Mouse (Mus musculus) brown adipose tissue, adult 24 weeks (tissue): ENCODE data around the gene Gm28845. TPM values are rescaled to one million over a fixed set of nuclear protein-coding genes. Genes with fewer than 3 reads are reported as not detected.

Experiments
- H3K27ac ChIP-seq: fragments of 200-500 bp; replicated peaks from 2 replicates; pipeline ENCODE4 v1.5.1; 2012; ENCODE audit warnings: low read depth, mild to moderate bottlenecking, low read length
- H3K4me1 ChIP-seq: fragments of 200-500 bp; 2 replicates; pipeline ENCODE4 v1.6.1; 2012; ENCODE audit warnings: low read length, mixed read lengths; ENCODE audit not compliant: control insufficient read depth, insufficient read depth, insufficient read length
- H3K4me3 ChIP-seq: fragments of 200-500 bp; 2 replicates; pipeline ENCODE4 v1.5.1; 2012; ENCODE audit warnings: low read depth, mild to moderate bottlenecking, low read length, moderate library complexity; ENCODE audit not compliant: insufficient read depth
- polyA plus RNA-seq: library from polyadenylated mRNA; stranded (reverse); fragments of >200 nt; gene quantifications from 2 replicates; pipeline ENCODE4 v1.2.4, GENCODE M21; 2012; ENCODE audit not compliant: missing spikeins, insufficient read depth, insufficient read length

Gene Gm28845
- polyA plus RNA-seq, 1 experiment: not detected

DNA sequence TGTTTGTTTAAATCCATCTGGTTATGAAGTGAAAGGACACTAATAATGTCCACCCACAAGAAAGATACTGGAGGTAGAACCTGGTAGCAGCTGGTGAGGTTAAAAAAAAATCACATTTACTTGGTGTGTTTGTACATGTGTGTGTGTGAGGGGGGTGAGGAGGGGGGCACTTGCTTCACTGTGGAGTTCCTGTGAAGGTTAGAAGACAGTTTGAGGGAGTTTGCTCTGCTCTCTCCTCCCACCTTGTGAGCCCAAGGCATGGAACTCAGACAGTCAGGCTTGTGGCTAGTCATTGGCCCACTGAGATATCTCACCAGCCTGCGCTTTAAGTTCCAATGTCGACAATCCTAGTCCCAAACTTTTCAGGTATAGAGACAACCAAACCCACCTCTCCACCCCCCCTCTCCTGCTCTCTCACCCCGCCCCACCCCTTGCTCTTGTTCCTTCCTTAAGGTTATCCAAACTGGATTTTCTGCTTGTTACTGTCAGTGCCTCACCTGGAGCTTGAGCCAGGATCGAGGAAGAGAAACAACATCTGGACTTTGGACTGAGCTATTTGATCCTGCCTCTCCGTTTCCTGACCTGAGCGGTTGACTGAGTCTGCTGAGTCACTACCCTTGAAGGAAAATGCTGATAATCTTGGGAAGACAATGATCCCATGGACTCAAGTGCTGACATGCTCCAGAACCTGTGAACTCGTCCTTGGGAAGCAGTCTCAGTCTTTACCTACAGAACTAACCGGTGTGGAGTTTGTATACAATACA is 1.0 kb downstream of the Gm28845 start:
- no peak overlapping the region for H3K4me3 ChIP-seq
- H3K27ac ChIP-seq: no peak overlapping the region
- H3K4me1 ChIP-seq: no peaks in the 10 kb centered on the region

GRCm38 (mm10) chr1:65113536-65114172 is 5.7 kb downstream of the Gm28845 start:
- Histone ChIP-seq H3K4me1 (no peaks in the 10 kb centered on the region), H3K4me3 (no peak overlapping the region), H3K27ac (peak overlapping the region; percentile 6)

DNA sequence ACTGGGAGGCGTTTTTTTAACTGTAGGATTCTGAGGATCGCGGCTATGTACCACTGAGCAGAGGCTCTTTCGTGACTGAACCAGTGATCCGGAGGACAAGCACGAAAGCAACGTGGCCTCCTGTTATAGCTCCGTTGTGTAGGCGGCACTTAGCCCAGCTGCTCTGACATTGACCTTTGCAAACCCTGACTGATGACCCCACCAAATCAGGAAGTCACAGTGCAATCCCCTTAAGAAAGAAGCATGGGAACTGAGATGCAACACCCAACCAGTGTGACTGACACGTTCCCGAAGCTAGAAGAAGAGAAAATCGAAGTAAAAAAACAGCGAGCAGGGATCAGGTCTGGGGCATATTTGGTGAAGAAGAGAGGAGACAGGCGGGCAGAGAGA is 6.6 kb downstream of the Gm28845 start:
- peak overlapping the region; percentile 8 for H3K4me3 ChIP-seq
- H3K27ac ChIP-seq: peak overlapping the region; percentile 51
- no peaks in the 10 kb centered on the region for H3K4me1 ChIP-seq

DNA sequence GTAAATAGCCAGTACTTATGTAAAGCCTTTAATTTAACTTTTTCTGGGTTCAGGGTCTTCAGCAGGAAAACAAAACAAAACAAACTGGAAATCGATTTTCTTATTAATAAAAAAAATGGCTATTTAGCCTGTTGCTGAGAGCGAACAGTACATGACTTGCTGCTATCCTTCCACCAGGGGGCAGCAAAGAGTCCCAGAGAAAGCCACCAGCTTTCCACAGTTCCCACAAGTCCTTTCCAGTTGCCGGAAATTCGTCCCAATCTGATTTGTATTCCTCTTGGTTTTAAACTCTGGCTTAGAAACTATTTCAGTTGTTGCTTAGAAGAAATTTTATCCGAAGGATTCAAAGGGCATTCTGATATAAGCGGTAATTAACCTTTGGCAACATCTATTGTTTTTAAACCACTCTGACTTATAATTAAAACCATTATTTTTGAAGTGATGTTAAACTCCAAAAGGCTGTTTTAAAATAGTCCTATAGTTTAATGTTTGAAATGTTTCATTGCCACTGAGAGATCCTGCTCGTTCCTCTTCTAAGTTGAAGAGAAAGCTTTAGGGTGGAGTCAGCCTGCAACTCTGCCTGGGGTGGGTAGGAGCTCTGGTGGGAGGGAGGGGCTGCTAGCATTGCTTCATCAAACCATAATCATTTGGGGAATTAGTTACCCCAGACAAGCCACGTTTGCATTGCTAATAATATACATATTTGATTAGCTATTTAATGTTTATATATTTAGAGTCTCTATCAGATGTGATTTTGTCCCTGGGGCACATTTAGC is 7.1 kb downstream of the Gm28845 start:
- Histone ChIP-seq H3K27ac (peak overlapping the region; percentile 51), H3K4me3 (peak overlapping the region; percentile 8), H3K4me1 (no peaks in the 10 kb centered on the region)

GRCm38 (mm10) chr1:65109756-65110435 is 9.5 kb downstream of the Gm28845 start:
- H3K4me1 ChIP-seq: no peaks in the 10 kb centered on the region
- no peak overlapping the region for H3K27ac ChIP-seq

GRCm38 (mm10) chr1:65109196-65109595 is 10.2 kb downstream of the Gm28845 start:
- no peaks in the 10 kb centered on the region for H3K4me1 ChIP-seq
- no peak overlapping the region for H3K27ac ChIP-seq
- no peak overlapping the region for H3K4me3 ChIP-seq

More at GRCm38 (mm10) chr1:65109756-65110435, 9.5 kb downstream of the Gm28845 start:
- H3K4me3 ChIP-seq: no peak overlapping the region

DNA sequence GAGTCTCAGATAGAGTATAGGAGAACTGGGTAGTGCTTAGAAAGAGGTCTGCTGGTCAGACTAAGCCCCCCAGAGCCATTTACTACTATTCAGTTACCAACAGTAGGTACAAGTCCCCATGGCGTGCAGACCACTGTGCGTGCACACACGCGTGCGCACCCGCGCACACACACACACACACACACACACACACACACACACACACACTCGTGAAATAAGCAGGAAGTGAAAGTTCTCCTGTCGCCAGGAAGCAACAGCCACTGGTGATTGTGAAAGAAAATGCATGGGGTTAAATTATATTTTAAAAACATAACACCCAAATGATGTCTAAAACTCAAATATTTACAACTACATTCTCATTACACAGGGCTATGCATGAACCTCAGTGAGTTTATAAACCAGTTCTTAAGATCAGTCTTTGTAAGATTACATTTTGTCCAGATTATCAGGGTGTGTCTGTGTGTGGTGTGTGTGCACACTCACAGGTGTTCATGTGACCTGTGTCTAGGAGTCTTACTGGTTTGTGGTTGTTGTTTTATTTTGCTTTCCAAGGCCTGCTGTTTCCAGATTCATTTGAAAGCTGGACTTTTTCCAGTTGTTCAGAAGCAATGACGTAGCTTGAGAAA is 11.6 kb downstream of the Gm28845 start:
- no peaks in the 10 kb centered on the region for H3K4me1 ChIP-seq
- no peak overlapping the region for H3K4me3 ChIP-seq
- no peak overlapping the region for H3K27ac ChIP-seq

DNA sequence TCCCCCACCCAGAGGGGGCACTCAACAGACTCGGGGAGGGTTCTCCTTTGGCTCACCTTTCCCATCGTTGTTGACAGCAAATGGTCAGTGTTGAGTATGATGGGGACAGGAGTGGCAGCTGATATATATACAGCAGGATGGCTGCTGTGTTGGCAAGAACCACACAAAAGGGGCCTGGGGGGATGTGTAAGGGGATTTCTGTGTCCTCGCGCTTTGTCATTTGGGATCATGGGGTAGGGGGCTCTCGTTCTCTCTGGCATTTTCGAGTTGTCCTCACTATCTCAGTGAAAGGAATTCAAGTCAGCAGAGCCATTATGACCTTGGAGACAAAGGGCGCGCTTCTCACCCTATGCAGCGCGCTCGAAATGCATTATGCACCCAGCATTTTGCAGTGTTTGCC is 16.1 kb downstream of the Gm28845 start, which contains the start of gene Cryga:
Cryga (minus strand) TSS at position 101 of the 400 bp plus-strand sequence.
- H3K27ac ChIP-seq: no peak within 1 kb of the TSS
- H3K4me3 ChIP-seq: no peak within 1 kb of the TSS
- no peaks in the 10 kb centered on the region for H3K4me1 ChIP-seq

- no peaks in the 10 kb centered on the region for H3K4me1 ChIP-seq
- no peak overlapping the region for H3K4me3 ChIP-seq
- no peak overlapping the region for H3K27ac ChIP-seq
These were observed 22.4 kb downstream of the Gm28845 start for GRCm38 (mm10) chr1:65096953-65097352.

GRCm38 (mm10) chr1:65091566-65091965 is 27.8 kb downstream of the Gm28845 start:
- H3K27ac ChIP-seq: no peak overlapping the region
- no peak overlapping the region for H3K4me3 ChIP-seq
- no peaks in the 10 kb centered on the region for H3K4me1 ChIP-seq

GRCm38 (mm10) chr1:65090370-65090769 is 29.0 kb downstream of the Gm28845 start:
- Histone ChIP-seq H3K4me3 (no peak overlapping the region), H3K27ac (no peak overlapping the region), H3K4me1 (no peaks in the 10 kb centered on the region)

GRCm38 (mm10) chr1:65088567-65089356 is 30.6 kb downstream of the Gm28845 start:
- Histone ChIP-seq H3K4me3 (no peak overlapping the region), H3K27ac (no peak overlapping the region), H3K4me1 (no peaks in the 10 kb centered on the region)

DNA sequence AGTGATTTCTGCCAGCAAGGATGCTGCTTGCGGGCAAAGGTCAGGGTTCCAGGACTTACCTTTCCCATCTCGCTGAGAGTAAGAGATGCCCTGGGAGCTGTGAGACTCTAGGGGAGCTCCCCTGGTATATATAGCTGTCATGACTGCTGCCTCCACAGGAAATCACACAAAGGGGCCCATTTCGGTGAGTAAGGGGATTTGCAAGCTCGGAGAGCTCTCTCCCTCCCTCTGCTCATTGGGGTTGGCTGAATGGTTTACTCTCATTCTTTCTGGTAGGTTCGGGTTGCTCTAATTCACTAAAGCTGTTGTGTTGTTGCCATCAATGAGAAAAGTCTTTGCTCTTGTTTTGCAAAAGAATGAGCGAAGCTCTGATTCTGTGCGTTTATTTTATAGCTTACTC is 37.2 kb downstream of the Gm28845 start, which contains the start of gene Crygb:
Crygb (minus strand) TSS at position 101 of the 400 bp plus-strand sequence.
- Histone ChIP-seq H3K4me3 (no peak within 1 kb of the TSS), H3K4me1 (no peaks in the 10 kb centered on the region)

DNA sequence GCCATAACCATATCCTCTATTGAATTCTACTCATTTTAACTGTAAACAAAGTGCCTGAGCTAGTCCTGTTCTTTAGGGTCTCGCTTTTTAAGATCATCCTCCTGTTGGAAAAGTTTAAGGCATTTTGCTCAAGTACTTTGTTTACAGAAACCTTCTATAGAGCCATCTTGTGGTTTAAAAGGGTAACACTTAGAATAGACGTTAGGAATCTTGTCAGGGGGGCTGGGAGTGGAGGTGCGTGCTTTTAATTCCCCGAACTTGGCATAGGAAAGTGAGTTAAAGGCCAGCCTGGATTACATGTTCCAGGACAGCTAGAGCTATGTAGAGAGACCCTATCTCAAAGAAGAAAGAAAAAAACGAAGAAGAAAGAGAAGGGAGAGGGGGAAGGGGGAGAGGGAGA is 43.8 kb downstream of the Gm28845 start:
- no peaks in the 10 kb centered on the region for H3K4me1 ChIP-seq
- no peak overlapping the region for H3K27ac ChIP-seq
- H3K4me3 ChIP-seq: no peak overlapping the region

More for the DNA sequence above, 37.2 kb downstream of the Gm28845 start, which contains the start of gene Crygb:
- no peak within 1 kb of the TSS for H3K27ac ChIP-seq
